Mouse (Mus musculus) heart, postnatal 10 days (tissue): Measurements from ENCODE around the gene Gm3435. TPM values are rescaled to one million over a fixed set of nuclear protein-coding genes. Genes with fewer than 3 reads are reported as not detected.

Experiments
- total RNA-seq, 2 experiments: library from RNA; stranded (reverse); gene quantifications; 2 replicates each; pipeline ENCODE4 v1.2.3; 2021

The Gm3435 gene
- total RNA-seq, 2 experiments from 2014 or later = 2.5 to 3.4 TPM

Other genes starting within 250 kb of the Gm3435 start
- 1 to 10 TPM; 1.1 to 2.5 TPM for gene Wdr27, start 67.0 kb upstream of the Gm3435 start, total RNA-seq
- 10 to 100 TPM; 15.7 to 17.7 TPM for gene 1600012H06Rik, start 67.0 kb upstream of the Gm3435 start, total RNA-seq
- 10 to 100 TPM; 60.4 to 61.3 TPM for gene Phf10, start 48.9 kb upstream of the Gm3435 start, total RNA-seq
- gene 9030025P20Rik, start 31.7 kb upstream of the Gm3435 start, total RNA-seq = 1 to 10 TPM; 2.5 to 5.0 TPM
- not detected for gene Gm3417, start 31.4 kb upstream of the Gm3435 start, total RNA-seq
- gene Ermard, start 31.0 kb downstream of the Gm3435 start, total RNA-seq = 10 to 100 TPM; 35.3 to 36.1 TPM
- 1 to 10 TPM in 1 of 2 experiments, under 1 TPM in 1; 0.57 to 1.2 TPM for gene Tcte3, start 31.3 kb downstream of the Gm3435 start, total RNA-seq
- gene Gm3448, start 31.4 kb downstream of the Gm3435 start, total RNA-seq = 1 to 10 TPM; 1.8 TPM